Mouse (Mus musculus): ENCODE data around the gene P4ha1. TPM values are rescaled to one million over a fixed set of nuclear protein-coding genes. Genes with fewer than 3 reads are reported as not detected.
"Not testable (repeated sequence)": the region's sequence is repeated elsewhere in the genome, so short reads cannot be mapped to it uniquely, and the experiment has no call there.

The P4ha1 gene
- total RNA-seq, 2 experiments from 2014 or later: 82.5 to 154 TPM

GRCm38 (mm10) chr10:59366746-59367145, 43.6 kb downstream of the P4ha1 start:
- no peak for DNase-seq (ENCODE audit: low spot score in 2 of 2)

GRCm38 (mm10) chr10:59367206-59367605, 44.1 kb downstream of the P4ha1 start:
- DNase-seq (ENCODE audit: low spot score in 2 of 2): no peak

GRCm38 (mm10) chr10:59368729-59369128, 45.6 kb downstream of the P4ha1 start:
- DNase-seq (ENCODE audit: low spot score in 2 of 2): no peak

GRCm38 (mm10) chr10:59369426-59369825, 46.3 kb downstream of the P4ha1 start:
- DNase-seq (ENCODE audit: low spot score in 2 of 2): no peak

GRCm38 (mm10) chr10:59377906-59378305, 54.8 kb downstream of the P4ha1 start:
- DNase-seq (ENCODE audit: low spot score in 2 of 2): no peak

- DNase-seq (ENCODE audit: low spot score in 2 of 2): no peak
Measured at GRCm38 (mm10) chr10:59378728-59379127, 55.6 kb downstream of the P4ha1 start.

- DNase-seq (ENCODE audit: low spot score in 2 of 2): no peak
Measured at GRCm38 (mm10) chr10:59379927-59380326, 56.8 kb downstream of the P4ha1 start.

GRCm38 (mm10) chr10:59380411-59380821, 57.3 kb downstream of the P4ha1 start:
- no peak for DNase-seq (ENCODE audit: low spot score in 2 of 2)

GRCm38 (mm10) chr10:59381563-59381962, 58.5 kb downstream of the P4ha1 start:
- DNase-seq (ENCODE audit: low spot score in 2 of 2): not testable (repeated sequence)

- no peak for DNase-seq (ENCODE audit: low spot score in 2 of 2)
Measured at GRCm38 (mm10) chr10:59386951-59387350, 63.9 kb downstream of the P4ha1 start.

GRCm38 (mm10) chr10:59389652-59390051, 66.6 kb downstream of the P4ha1 start:
- DNase-seq (ENCODE audit: low spot score in 2 of 2): no peak

- no peak for DNase-seq (ENCODE audit: low spot score in 2 of 2)
Measured at GRCm38 (mm10) chr10:59391907-59392306, 68.8 kb downstream of the P4ha1 start.

GRCm38 (mm10) chr10:59395461-59395860, 72.4 kb downstream of the P4ha1 start, which contains the start of gene Gm10273:
Gene Gm10273, plus strand, starts transcription at chr10:59395632.
- DNase-seq (ENCODE audit: low spot score in 2 of 2): not testable (repeated sequence)

GRCm38 (mm10) chr10:59402899-59403792, 80.0 kb downstream of the P4ha1 start, which contains the start of gene Pla2g12b:
Gene Pla2g12b, plus strand, starts transcription at chr10:59403660.
- no peak for DNase-seq (ENCODE audit: low spot score in 2 of 2)

- DNase-seq (ENCODE audit: low spot score in 2 of 2): no peak
Measured at GRCm38 (mm10) chr10:59403793-59404149, 80.7 kb downstream of the P4ha1 start.

GRCm38 (mm10) chr10:59408499-59408898, 85.4 kb downstream of the P4ha1 start:
- no peak for DNase-seq (ENCODE audit: low spot score in 2 of 2)

GRCm38 (mm10) chr10:59410264-59410663, 87.2 kb downstream of the P4ha1 start:
- no peak for DNase-seq (ENCODE audit: low spot score in 2 of 2)

- no peak for DNase-seq (ENCODE audit: low spot score in 2 of 2)
Measured at GRCm38 (mm10) chr10:59413711-59414110, 90.6 kb downstream of the P4ha1 start.

- no peak for DNase-seq (ENCODE audit: low spot score in 2 of 2)
Measured at GRCm38 (mm10) chr10:59416623-59417022, 93.5 kb downstream of the P4ha1 start.

- DNase-seq (ENCODE audit: low spot score in 2 of 2): no peak
Measured at GRCm38 (mm10) chr10:59419516-59419915, 96.4 kb downstream of the P4ha1 start.

Measured in adrenal gland, adult 18-20 months (tissue).